Mouse (Mus musculus) kidney, postnatal 10 days (tissue): ENCODE results near the gene A3galt2.
A peak's percentile ranks its signal among the peaks of the same experiment; 100 is the strongest.

Experiments
- DNase-seq: peaks from one replicate; pipeline ENCODE4 v3.0.0; 2021; ENCODE audit warnings: mixed read lengths

A3galt2 gene

DNA sequence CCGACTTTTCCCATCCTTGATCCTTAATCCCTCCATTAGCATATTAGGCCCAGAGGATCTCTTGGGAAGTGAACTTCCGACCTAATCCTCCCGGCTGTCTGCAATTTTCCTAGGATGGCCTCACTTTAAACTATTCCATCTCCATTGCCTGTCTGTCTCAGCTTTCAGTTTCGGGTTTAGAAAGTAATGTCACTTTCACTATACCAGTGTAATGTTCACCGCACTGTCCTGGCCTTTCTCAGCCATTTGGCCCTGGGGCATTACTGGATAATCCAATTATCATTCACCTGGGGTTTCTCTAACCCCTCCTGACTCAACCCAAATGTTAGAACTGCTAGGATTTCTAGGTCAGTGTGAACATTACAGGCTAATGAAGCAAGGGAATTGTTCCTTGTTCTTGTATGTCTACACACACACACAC is 26.7 kb upstream of the A3galt2 start:
- no peak for DNase-seq

DNA sequence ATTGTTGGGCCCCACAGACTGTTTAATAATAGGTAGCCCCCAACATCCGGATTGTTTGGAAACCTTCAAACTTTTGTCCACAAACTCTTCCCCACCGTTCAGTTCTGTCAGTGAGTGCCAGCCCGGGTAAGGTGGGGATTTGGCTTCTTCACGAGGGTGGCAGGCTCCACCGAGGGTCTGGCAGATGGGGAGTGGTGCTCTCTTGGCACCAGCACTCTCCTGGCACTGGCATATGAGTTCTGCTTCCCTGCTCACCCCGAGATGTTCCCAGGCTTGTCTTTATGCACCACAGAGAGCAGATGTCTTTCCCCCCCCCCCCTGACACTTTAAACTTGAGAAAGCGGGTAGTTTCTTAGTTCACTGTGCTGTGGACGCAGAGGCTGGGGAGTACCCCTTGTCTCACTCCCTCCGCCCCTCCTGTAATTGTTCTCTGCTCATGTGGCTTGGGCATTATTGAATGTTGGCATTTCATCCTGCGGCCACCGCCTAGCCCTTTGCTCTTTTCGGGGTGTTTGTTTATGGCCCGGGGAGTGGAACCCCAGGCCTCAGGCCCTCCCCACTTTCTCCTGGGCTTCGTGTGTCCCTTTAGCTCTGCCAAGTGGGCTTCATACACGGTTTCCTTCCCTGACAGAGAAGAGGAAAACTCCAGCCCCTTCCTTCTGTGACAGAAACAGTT is 26.0 kb upstream of the A3galt2 start:
- DNase-seq: no peak

DNA sequence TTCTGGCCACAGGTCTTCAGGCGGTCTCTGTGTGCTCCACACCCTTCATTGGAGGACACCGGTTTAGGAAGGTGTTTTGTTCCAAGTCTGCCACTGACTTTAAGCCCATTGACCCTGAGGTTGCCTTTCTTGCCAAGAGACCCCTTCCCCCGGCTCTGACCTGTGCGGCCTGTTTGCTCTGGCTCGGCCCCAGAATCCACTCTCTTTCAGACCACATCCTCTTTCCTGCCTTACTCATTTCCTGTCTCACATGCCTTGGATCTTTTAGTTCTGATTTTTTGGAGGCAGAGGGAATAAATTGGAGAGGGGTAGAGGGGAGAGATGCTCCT is 25.5 kb upstream of the A3galt2 start:
- DNase-seq: peak; percentile 76

- no peak for DNase-seq
Observed at GRCm38 (mm10) chr4:128730271-128730670, 24.9 kb upstream of the A3galt2 start.

- DNase-seq: no peak
Observed at GRCm38 (mm10) chr4:128732794-128733193, 22.4 kb upstream of the A3galt2 start.

DNA sequence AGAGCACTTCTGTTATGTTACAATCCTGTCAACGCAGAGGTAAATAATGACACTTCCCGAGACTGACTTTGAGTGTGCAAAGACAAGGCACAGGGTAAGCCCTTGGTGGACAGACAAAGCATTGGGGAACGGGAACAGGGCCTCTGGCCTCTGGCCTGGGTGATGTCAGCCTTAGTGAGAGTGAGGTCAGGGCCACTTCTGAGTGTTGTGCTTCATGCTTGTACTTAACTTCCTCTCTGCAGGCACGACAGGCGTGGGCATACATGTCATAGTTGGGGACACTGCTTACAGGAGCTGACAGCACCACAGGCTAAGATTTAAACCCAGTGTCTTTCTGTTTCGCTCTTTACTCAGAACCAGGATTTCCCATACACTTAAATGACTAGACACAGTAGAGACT is 21.7 kb upstream of the A3galt2 start:
- DNase-seq: no peak

DNA sequence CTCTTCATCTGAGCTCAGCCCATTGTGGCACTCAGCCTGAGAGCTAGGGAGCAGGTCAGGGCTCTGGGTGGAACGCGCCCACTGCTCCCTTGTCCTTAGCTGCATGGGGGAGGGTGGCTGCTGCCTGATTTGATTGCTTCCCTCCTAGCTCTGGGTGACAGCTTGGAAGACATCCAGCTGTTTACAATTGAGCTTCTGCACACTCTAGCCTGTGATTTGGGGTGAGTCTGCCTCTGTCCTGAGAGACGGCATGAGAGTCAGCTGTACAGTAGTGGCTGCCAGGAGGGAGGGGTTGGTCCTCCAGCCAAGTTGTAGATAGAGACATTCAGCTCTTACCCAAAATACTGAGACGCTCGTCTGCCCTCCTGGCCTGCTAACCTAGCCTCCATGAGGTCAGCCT is 20.9 kb upstream of the A3galt2 start:
- peak; percentile 86 for DNase-seq

DNA sequence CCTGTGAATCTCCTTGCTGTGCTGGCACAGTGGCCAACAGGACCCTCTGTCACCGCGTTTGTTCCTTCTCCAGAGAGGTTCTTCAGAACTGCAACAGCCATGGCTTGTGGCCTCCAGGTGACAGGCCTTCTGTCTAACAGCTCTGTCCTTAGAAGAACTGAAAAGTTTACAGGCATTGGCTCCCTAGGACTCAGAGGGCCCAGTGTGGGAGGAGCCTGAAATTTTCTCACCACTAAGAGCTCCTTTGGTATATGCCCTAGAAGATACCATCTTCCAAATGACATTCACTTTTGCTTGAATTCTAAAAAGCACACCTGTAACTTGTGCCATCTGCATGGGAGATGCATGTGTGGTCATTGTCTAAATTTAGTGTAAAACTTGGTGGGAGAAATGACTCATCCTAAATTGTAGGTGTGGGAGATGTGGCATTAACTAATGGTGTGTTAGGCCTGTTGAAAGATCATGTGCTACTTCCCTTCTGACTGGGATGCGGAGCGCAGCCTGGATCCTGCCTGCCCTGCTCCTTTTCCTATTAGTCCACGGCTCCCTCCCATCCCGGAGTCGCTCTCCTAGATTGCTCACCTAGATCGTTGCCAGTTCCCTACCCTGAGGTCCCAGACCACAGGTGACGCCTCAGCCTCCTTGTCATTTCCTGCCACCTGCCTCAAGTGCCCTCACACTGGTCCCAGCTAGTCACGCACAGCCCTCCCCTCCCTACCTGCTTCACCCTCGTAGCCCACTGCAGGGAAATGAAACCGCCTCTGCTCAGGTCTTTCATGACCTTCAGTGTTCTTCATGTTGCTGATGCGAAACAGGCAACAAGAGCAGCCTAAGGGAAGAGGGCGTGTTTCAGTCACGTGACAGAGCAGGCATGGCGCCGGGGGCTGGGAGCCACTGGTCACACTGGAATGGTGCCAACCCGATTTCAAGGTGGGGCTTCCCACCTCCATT is 20.2 kb upstream of the A3galt2 start:
- DNase-seq: peak; percentile 78

- DNase-seq: no peak
Observed at GRCm38 (mm10) chr4:128737137-128737589, 18.0 kb upstream of the A3galt2 start.

DNA sequence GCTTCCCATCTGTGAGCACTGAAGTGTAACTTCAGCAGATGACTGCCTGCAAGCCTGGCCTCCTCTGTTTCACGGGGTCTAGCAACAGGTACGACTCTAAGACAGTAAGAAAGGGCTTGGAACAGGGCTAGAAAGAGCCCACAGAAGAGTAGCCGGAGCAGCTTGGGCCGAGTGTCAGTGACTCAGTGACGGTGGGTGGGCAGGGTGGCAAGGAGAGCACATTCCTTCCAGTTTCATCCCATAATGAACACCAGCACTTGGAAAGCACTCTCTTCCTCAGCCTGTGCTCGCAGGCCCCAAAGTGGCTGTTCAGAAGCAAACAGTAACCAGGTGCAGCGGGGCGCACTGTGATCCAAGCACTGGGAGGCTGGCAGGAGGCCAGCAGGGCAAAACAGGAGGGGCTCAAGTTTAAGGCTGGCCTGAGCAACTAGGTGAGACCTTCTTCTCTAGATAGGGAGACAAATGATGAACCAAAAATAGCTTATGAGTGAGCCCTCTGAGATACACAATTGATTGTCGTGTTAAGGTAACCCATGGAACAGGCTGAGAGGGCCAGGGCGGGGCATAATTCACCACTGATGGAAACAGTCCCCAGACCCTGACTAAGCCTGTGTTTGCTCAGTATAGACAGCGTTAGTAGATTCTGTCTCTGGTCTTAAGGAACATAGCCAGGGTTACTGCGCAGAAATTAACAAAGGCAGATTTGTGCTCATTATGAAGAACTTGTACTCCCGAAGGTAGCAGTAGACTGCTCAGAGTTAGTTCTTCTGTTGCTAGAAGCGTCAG is 17.1 kb upstream of the A3galt2 start:
- peak; percentile 57 for DNase-seq

- no peak for DNase-seq
Observed at GRCm38 (mm10) chr4:128740878-128741277, 14.3 kb upstream of the A3galt2 start.

GRCm38 (mm10) chr4:128741906-128742305 is 13.3 kb upstream of the A3galt2 start:
- no peak for DNase-seq

GRCm38 (mm10) chr4:128742379-128742970 is 12.7 kb upstream of the A3galt2 start:
- no peak for DNase-seq

DNA sequence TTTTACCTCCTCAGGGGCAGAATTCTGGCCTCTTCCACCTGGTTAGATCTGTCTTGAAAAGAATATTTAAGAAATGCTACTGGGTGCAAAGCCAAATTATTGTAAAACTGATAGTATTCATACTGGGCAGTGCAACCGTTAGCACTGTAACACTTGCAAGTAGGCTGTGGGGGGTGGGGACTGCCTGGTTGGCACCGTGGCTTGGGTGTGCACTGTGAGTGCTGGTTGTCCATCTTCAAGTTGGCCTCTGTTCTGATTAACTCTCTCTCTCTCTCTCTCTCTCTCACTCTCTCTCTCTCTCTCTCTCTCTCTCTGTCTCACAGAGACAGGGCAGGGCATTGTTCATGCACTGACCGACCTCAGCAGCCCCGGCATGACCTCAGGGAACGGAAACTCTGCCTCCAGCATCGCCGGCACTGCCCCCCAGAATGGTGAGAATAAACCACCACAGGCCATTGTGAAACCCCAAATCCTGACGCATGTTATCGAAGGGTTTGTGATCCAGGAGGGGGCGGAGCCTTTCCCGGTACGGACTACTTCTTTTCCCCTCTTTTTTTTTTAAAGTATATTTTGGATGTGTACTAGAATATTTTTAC is 12.0 kb upstream of the A3galt2 start:
- no peak for DNase-seq

DNA sequence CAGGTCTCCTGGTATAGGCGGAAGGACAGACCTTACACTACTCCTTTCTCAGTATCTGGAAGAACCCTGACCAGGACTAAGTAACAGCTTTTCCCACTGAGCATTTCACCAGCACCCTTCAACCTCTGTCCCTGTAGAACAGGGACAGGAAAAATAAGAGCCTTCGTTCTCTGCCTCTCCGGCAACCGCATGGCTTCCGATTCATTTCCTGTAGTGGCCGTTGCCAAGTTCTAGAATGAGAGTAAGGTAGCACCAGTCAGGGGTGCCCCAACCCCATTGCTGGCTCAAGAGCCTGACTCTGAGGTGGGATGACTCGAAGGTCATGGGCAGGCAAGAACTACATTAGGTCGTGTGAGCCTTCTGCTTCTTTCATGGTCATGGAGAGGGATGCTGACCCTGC is 10.0 kb upstream of the A3galt2 start:
- no peak for DNase-seq

DNA sequence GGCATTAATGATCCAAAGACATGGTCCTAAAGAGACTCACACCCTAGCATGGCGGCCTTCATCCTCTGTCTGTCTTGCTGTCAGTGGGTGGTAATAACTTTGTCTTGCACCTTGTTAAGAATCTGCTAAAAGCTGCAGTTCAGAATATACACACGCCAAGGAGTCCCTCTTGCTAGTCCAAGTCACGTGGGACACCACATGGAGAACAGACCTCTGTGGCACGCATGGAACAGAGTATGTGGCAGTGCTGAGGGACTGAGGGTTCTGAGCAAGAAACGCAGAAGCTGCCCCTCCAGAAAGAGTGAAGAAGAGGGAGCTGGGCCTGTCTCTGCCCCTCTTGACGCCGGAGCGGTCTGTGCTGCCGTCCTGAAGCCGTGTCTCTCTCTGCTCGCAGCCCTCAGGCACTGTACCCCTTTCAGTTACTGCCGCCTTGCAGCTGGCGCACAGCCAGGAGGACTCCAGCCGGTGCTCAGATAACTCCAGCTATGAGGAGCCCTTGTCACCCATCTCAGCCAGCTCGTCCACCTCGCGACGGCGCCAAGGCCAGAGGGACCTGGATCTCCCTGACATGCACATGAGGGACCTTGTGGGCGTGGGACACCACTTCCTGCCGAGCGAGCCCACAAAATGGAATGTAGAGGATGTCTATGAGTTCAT is 7.4 kb upstream of the A3galt2 start:
- DNase-seq: peak; percentile 59

DNA sequence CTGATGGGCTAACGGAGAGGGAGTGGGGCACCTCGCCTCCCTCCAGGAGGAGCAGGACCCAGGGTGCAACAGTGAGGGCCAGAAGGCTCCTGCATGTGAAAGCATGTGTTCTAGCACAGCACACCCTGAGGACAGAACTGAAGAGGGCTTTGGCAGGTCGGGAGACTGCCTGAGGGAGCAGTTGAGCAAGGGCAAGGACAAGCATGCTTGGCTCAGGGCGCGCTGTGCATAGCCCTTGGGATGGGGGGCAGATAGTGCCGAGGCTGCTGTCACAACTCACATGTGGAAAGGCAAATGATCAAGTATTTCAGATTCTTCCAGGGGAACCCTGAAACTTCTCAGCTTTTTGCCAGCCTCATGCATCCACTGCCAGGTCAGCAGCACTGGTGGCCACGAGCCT is 6.9 kb upstream of the A3galt2 start:
- no peak for DNase-seq

GRCm38 (mm10) chr4:128751006-128751405 is 4.2 kb upstream of the A3galt2 start:
- DNase-seq: peak; percentile 53

DNA sequence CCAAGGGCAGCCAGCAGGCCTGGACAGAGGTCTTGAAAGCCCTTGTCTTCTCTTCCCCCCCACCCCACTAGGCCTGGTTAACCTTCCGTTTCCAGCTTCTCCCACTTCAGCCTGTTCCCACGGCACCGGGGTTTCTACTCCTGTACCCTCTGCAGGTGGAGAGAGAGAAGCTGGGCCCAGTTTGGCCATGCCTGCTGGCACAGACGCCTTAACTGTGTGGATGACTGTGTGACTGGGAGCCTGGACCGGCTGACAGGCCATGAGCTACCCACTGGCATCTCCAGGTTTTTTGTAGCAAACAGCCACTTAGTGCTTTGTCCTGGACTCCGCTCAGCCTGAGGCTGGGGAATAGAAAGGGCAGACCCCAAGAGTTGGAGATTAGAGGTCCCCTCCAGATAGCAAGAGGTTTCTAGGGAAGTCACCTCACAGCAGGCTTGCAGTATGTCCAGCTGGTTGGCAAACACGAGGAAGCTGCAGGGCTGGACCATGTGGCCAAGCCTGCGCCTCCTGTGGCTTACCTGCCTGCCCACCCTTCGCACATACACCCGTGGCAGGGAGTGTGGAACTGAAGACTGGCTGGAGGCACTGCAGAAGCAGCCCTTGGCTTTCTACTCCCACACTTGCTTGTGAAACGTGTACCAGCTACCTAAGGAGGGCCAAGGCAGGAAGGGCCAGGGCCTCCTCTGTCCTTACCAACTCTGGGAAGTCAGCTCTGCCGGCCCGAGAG is 3.0 kb upstream of the A3galt2 start:
- DNase-seq: no peak

DNA sequence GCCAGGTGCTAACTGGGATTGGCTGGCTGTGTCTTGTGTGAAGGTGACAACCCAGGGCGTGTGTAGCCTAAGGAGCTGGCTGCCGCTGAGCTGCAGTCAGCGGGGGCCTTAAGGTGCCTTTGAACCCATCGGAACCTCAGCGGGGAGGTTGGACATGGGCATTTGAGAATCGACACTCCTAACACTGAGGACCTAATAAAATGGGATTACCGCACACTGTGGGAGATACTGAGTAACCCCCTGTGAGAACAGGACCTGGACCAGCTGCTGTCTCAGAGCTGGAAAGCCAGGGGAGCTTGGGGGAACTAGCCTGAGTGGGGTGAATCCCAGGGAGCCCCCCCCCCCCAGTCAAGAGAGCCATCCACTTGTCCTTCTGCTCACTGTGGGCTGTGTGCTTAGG is 1.6 kb upstream of the A3galt2 start:
- DNase-seq: no peak

DNA sequence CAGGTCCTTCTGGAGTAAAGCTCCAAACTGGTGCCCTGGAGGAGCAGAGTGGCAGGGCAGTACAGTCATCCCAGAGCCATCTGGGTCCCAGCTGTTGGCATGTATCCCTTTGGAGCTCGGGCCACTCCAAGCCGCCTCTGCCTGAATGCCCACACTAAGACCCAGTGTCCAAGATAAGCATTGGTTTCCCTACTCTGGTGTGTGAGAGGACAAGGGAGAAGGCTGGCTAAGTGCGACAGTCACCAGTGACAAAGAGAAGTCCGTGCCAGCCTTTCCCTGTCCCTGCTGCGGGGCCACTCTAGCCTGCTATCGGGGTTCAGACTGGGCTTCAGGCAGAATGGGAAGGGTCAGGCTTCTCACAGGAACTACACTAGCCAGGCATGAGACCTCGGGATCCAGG is 736 bp downstream of the A3galt2 start:
- no peak for DNase-seq
